Mouse (Mus musculus): ENCODE measurements around the gene Scml4.
A peak's percentile ranks its signal among the peaks of the same experiment; 100 is the strongest.

Scml4 gene

GRCm38 (mm10) chr10:42862102-42862740, 2.1 kb downstream of the Scml4 start:
- peak in 1 of 2 experiments; percentile 12 for DNase-seq (ENCODE audit: low spot score in 2 of 2)

DNA sequence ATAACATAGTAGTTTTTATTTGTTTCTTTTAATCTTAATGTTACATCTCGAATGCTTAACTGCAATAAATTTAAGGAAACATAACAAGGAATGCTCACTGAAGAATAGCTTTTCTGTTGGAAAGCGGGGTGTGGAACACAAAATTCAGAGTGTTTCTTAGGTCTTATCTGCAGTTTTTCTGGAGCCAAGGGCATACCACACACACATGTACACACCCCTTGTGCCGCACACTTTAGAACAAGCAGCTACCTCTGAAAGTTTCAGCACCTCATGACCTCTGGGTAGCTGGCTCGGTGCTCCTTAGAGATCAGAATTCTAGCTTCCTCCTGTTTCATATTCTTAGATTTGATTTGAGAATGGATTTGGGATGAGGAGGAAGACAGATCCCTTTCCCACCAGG, 2.6 kb downstream of the Scml4 start:
- no peak for DNase-seq (ENCODE audit: low spot score in 2 of 2)

DNA sequence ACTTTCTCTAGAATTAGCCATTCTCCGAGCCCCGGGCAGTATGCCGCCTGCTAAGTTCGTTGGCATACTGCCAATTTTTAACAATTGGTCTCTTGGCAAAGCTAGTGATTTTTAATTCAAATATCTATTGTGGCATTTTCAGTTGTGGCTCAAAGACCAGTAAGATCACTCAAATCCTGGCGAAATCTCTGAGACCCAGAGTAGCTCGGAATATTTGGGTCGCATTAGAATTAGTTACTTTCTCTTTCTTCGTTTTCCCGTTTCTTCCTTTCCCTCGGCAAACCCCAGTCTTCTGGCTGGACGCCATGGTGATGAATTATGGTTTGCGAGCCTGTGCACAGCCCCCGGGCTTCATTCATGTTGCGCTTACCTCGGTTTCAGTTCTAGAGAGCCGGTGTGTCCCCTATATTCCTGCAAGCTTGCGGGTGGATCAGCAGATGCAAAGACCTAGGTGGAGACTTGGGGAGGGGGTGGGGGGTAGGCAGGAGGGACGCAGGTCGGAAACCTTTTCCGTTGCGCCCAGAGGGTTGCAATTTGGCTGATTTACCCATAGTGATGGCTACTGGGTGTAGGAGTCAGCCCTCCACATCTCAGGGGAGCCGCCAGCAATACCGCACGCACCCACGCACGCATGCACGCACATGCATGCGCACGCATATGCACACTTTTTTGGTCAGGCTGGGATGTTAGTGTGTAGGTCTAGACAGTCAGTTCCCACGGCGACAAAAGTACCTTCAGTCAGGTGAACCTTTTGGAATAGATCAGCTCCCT, 3.6 kb downstream of the Scml4 start:
- peak; percentile 50 to 73 for DNase-seq (ENCODE audit: low spot score in 2 of 2)

GRCm38 (mm10) chr10:42864696-42865095, 4.5 kb downstream of the Scml4 start:
- no peak for DNase-seq (ENCODE audit: low spot score in 2 of 2)

DNA sequence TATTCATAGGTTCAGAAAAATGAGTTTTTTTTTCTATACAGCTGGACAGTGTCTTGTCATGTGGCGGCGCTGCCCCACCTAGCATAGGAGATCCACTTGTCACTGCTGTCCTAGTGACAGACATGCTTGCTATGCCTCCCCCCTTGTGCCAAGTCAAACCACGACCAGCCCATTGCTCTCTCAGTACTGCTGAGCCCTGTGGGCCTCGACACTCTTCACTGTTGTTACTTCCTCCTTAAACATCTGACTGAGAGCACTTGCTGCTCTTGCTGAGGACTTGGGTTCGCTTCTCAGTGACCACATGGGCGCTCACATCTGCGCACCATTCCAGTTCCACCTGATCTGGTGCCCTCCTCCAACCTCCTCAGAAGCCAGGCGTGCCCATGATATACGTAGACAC, 8.2 kb downstream of the Scml4 start:
- no peak for DNase-seq (ENCODE audit: low spot score in 2 of 2)

- DNase-seq (ENCODE audit: low spot score in 2 of 2), result no peak
Measured at GRCm38 (mm10) chr10:42869467-42869866, 9.3 kb downstream of the Scml4 start.

- no peak for DNase-seq (ENCODE audit: low spot score in 2 of 2)
Measured at GRCm38 (mm10) chr10:42872269-42873010, 12.3 kb downstream of the Scml4 start.

DNA sequence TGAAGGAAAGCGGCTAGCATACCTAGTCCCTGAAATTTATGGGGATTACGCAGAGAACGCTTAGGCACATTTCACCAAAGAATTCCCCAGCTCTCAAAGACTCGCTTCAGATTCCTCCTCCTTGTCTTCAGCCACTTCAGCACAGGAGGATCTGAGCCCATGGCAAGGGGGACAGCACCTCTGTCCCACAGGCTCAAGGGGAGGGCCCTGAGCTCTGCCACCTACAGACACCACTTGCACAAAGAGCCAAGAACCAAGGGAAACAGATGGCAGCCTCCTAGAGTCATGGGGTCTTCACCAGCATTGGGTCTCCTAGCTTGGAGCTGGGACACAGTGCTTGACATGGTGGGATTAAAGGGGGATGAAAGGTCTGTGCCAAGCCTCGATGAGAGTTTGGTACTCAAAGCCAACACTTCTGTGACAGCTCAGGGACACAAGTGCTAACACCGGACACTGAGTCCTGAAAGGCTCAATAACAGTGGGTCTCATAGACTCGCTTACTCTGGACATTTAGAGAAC, 13.0 kb downstream of the Scml4 start:
- DNase-seq (ENCODE audit: low spot score in 2 of 2), result no peak

DNA sequence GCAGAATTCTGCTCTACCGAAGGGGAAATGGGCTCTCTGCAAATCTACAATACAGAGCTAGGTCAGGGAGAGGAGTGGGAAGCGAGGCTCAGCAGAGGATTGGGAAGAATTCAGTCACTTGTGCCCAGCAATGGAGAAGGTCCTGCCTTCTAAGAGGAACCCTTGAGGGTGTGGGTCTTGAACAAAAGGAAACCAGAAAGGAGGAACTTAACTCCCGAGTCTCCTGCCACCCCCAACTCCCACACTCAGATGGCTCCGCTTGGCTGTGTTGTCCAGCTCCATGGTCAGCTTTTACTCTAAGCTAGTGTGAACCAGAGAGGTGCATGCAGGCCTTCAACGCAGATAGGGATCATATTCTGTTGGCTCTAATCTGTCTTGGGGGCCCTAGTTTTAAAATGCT, 16.0 kb downstream of the Scml4 start:
- no peak for DNase-seq (ENCODE audit: low spot score in 2 of 2)

DNA sequence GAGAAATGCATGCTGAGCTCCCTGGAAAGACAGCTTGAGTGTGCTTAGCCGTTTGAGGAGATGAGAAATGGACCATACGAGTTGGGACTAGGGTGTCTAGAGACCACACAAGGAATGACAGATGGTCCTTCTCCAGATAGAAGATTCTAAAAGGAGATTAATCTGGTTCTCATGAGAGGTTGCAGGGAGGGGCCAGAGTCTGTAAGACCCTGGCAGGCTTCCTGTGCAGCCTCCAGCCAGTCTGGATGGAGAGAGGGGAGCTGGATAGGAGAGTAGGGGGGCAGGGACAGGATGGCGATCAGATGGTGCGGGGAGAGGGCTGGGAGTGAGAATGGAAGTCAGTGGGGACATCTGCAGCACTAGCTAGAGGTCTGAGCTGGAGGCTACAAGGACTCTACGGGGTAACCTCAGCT, 19.1 kb downstream of the Scml4 start:
- no peak for DNase-seq (ENCODE audit: low spot score in 2 of 2)

DNA sequence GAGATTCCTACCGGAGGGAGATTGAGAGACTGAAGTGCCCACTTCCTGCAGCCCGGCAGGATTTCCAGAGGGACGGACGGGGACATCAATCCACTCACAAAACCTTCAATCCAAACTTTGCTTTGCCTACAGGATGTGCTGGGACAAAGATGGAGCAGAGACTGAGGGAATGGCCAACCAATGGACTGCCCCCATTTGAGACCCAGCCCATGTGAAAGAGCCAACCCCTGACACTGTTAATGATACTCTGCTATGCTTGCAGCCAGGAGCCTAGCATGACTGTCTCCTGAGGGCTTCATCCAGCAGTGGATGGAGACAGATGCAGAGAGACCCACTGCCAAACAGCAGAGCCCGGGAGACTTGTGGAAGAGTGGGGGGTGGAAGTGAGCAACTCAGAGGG, 19.5 kb downstream of the Scml4 start:
- no peak for DNase-seq (ENCODE audit: low spot score in 2 of 2)

- no peak for DNase-seq (ENCODE audit: low spot score in 2 of 2)
Measured at GRCm38 (mm10) chr10:42887040-42887439, 26.9 kb downstream of the Scml4 start.

DNA sequence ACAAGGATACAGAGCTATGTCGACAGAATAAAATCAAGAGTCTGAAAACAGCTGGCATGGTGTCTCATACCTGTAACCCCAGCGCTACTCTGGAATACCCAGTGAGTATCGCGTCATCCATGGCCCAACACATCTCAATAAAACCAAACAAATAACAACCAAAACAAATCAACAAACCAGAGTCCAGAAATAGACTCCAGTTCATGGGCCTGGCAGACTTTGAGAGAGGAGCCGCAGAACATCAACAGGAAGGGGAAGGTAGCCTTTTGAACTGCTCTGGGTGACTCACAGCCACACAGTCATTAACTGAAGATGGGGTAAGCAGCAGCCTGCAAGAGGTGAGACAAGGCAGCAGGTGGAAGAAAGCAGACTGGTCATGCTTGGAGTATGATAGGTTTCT, 28.1 kb downstream of the Scml4 start:
- no peak for DNase-seq (ENCODE audit: low spot score in 2 of 2)

GRCm38 (mm10) chr10:42890365-42890764, 30.2 kb downstream of the Scml4 start:
- DNase-seq (ENCODE audit: low spot score in 2 of 2), result no peak

GRCm38 (mm10) chr10:42892250-42892649, 32.1 kb downstream of the Scml4 start:
- no peak for DNase-seq (ENCODE audit: low spot score in 2 of 2)

DNA sequence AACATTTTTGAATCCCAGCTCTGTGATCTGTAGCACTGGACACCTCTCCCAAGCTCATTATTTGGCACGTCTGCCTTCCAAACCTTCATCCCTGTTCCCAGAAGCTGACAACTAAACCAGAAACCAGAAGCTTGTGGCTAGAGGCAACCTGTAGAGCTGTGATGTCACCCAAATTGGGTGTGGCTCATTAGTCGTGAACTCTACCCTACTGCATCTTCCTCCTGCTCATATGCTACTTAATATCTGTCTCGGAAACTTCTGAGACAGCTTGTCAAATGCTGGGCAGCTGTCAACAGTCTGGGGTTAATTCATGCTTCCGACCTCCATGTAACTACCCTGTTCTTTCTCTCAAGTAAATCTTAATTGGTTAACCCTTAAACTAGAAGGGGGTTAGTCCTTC, 32.8 kb downstream of the Scml4 start:
- DNase-seq (ENCODE audit: low spot score in 2 of 2), result no peak

- no peak for DNase-seq (ENCODE audit: low spot score in 2 of 2)
Measured at GRCm38 (mm10) chr10:42893857-42894256, 33.7 kb downstream of the Scml4 start.

DNA sequence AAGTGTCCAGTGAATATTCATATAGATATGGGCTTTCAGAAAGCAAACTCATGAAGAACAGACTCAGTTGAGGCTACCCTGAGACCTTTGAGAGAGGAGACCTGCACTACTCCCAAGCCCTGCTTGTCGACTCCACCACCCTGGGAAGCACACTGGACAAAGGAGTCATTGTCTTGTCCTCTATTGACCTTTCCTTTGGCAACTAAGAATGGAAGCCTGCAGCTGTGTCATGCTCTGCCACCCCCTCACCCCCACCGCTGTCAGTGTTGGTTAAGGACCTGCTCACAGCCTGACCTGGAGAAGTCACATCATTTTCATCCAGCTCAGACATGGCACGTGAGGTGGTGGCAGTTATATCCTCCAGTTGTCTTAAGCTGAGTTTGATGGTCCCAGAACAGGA, 34.1 kb downstream of the Scml4 start:
- no peak for DNase-seq (ENCODE audit: low spot score in 2 of 2)

DNA sequence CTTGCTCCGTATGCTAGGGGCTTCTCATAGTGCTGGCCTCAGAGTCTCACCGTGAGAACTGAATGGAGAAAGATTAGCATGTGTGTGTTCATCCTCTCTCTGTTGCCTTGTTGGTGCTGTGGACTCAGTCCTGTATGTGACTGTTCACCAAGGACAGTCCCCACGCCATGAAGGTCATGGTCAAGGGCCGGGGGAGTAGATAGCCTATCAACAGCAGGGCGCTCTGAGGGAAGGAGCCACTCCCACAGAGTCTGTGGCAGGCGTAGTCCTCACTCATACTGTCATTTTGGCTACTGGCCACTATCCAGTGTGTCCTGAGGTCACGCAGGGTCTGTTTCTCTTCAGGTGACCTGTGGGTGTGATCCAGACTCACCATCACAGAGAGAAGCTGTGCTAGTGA, 34.5 kb downstream of the Scml4 start:
- DNase-seq (ENCODE audit: low spot score in 2 of 2), result no peak

- DNase-seq (ENCODE audit: low spot score in 2 of 2), result no peak
Measured at GRCm38 (mm10) chr10:42896621-42897020, 36.5 kb downstream of the Scml4 start.

- no peak for DNase-seq (ENCODE audit: low spot score in 2 of 2)
Measured at GRCm38 (mm10) chr10:42897166-42897565, 37.0 kb downstream of the Scml4 start.

- no peak for DNase-seq (ENCODE audit: low spot score in 2 of 2)
Measured at GRCm38 (mm10) chr10:42897632-42898031, 37.5 kb downstream of the Scml4 start.

DNA sequence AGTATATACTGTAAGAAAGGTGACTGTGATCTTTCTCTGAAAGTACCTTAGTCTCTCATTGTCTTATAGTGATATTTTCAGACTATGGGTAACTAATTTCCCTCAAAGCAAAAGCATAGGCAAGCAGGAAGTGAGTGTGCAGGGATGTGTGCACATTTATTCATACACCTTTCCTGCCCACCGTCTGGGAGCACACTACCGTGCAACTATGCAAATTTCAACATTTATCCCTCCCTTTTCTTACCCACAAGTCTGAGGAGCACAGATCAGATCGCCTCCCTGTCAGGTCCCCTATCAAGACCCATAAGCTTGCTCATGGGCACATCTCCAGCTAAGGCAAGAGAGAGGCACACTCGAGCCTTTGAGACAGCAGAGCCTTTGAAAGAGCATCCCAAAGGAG, 41.2 kb downstream of the Scml4 start:
- DNase-seq (ENCODE audit: low spot score in 2 of 2), result no peak

All from frontal cortex, postnatal 36 days (tissue).